Mouse (Mus musculus): Measurements from ENCODE around the gene Dpp6. TPM values are rescaled to one million over a fixed set of nuclear protein-coding genes. Genes with fewer than 3 reads are reported as not detected.

Dpp6 gene
- polyA plus RNA-seq (2012; rRNA removed), result 95.2 and 98.4 TPM in 2 replicates

DNA sequence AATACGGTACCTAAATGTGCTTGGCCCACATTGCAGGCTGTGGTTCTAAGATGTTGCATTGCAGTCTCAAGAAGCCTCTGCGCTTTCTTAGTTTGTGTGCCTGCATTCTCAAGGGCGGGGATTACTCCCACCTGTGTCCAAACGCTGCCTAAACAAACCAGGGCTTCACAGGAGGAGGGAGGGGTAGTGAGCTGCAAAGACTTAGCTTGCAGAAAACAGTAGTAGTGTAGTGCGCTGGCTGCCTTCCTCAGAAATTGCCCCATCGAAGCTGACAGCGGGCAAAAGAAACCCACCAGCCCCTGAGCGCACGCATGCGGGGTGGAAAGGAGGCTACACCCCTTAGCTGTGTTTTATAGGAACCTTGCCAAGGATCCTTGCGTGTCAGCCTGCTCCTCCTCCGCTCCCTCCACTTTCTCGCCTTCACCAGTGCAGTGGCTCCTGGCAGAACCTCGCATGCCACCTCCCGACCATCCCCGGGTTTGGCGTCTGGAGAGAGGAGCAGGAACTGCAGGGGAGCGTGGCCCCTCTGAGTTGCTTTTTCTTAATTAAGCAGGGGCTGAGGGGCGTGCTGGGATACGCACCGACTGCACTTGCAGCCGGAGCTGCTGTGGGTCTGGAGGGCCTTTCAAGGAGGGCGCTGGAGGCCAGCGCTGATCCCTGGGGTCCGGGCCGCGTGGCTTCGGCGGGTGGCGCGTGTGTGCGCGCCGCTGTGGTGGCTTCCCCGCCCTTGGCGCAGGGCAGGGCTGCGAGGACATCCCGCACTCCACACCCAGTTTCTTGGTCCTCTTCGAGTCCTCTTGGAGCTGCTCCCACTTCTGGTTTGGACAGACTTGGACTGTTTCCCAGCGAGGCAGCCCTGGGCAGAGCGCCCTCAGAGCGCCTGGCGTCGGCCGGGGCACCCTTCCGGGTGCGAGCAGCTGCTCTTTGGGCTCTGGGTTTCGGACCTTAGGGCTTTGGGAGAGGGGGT, at the start of gene Dpp6:
Dpp6 (plus strand) TSS at position 229 of the 967 bp plus-strand sequence.
- Histone ChIP-seq H3K27ac (ENCODE audit: insufficient read depth, low read length) (no peak within 1 kb of the TSS), H3K4me3 (ENCODE audit: insufficient read depth, low read length) (peak within 1 kb of the TSS; percentile 38)
- TF ChIP-seq CTCF (IDR thresholded peaks at IDR 0.05; ENCODE audit: extremely low read depth, insufficient read depth, low read length) (0 out of 2 replicates have a peak, but pooled peaks have one; percentile 8), POLR2A (IDR thresholded peaks at IDR 0.05; ENCODE audit: extremely low read depth, insufficient read depth, low read length) (no peak)

DNA sequence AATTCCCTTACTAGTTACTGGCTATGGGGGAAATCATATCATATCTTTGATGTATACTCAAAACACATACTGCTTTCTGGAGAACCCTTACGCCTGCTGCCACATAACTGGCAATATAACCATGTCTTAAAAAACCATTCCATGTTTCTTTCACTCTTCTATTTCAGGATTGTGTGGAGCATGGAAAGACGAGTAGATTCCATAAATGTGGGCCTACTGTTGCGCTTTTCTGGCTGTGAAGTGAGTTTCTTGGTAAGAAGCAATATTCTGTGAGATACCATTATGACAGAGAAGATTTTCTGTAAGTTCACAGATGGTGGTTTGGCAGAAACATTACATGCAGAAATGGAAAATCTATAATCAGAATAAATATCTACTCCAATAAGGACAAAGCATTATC, 33.0 kb upstream of the Dpp6 start:
- TF ChIP-seq POLR2A (IDR thresholded peaks at IDR 0.05; ENCODE audit: extremely low read depth, insufficient read depth, low read length), result no peak
- Histone ChIP-seq H3K4me3 (ENCODE audit: insufficient read depth, low read length) (no peak overlapping the region), H3K4me1 (ENCODE audit: control insufficient read depth, insufficient read depth, low read length) (no peaks in the 10 kb centered on the region), H3K27ac (ENCODE audit: insufficient read depth, low read length) (no peak overlapping the region)

More for the DNA sequence above, at the start of gene Dpp6:
- H3K4me1 ChIP-seq (ENCODE audit: control insufficient read depth, insufficient read depth, low read length), result no peaks in the 10 kb centered on the region

DNA sequence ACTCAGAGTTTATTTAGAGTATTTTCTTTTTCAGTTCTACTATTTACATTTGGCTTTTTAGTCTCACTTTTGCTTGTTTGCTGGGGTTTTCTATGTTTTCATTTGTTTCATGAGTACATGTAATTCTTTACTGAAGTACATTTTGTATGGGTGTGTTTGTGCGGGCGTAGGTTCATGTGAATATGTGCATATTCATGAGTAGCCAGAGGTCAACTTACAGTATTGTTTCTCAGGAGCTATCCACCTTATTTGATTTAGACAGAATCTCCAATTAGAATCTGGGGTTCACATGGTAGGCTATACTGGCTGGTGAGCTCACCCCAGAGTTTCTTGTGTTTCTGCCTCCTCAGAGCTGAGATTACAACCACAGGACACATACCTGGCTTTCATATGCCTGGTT, 21.5 kb upstream of the Dpp6 start:
- H3K4me3 ChIP-seq (ENCODE audit: insufficient read depth, low read length), result no peak overlapping the region
- H3K4me1 ChIP-seq (ENCODE audit: control insufficient read depth, insufficient read depth, low read length), result no peaks in the 10 kb centered on the region
- H3K27ac ChIP-seq (ENCODE audit: insufficient read depth, low read length), result no peak overlapping the region
- TF ChIP-seq CTCF (IDR thresholded peaks at IDR 0.05; ENCODE audit: extremely low read depth, insufficient read depth, low read length), result no peak

DNA sequence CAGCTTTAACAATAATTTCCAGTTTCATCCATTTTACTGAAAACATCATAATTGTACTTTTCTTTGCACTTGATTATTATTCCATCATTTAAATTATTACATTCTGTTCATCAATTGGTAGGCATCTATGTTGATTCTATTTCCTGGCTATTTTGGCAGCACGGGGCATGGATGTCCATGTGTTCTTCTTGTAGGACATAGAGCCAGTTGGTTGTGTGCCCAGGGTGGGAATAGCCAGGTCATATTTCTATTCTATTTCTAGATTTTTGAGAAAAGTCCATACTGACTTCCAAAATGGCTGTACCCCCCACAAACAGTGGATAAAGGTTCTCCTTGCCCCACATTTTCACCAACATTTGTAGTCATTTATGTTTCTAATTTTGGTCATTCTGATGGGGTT, 19.0 kb downstream of the Dpp6 start:
- no peak overlapping the region for H3K4me3 ChIP-seq (ENCODE audit: insufficient read depth, low read length)
- H3K4me1 ChIP-seq (ENCODE audit: control insufficient read depth, insufficient read depth, low read length), result no peaks in the 10 kb centered on the region
- TF ChIP-seq CTCF (IDR thresholded peaks at IDR 0.05; ENCODE audit: extremely low read depth, insufficient read depth, low read length) (no peak), POLR2A (IDR thresholded peaks at IDR 0.05; ENCODE audit: extremely low read depth, insufficient read depth, low read length) (no peak)
- no peak overlapping the region for H3K27ac ChIP-seq (ENCODE audit: insufficient read depth, low read length)

DNA sequence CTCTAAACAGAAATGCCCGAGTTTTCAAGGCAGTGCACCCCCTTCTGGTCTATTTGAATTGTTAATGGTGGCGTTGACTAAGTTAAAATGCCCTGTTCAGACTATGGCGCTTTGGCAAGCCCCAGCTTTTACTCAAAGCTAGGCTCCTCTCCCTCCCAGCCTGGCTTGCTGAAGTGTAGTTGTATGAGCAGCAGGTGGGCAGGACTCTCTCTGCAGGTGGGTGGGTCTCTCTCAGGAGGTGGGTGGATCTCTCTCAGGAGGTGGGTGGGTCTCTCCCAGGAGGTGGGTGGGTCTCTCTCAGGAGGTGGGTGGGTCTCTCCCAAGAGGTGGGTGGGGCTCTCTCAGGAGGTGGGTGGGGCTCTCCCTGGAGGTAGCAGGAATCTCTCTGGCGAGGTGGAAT, 24.1 kb downstream of the Dpp6 start:
- no peak overlapping the region for H3K4me3 ChIP-seq (ENCODE audit: insufficient read depth, low read length)
- no peak overlapping the region for H3K27ac ChIP-seq (ENCODE audit: insufficient read depth, low read length)
- no peaks in the 10 kb centered on the region for H3K4me1 ChIP-seq (ENCODE audit: control insufficient read depth, insufficient read depth, low read length)
- TF ChIP-seq CTCF (IDR thresholded peaks at IDR 0.05; ENCODE audit: extremely low read depth, insufficient read depth, low read length), result no peak
- TF ChIP-seq POLR2A (IDR thresholded peaks at IDR 0.05; ENCODE audit: extremely low read depth, insufficient read depth, low read length), result no peak

DNA sequence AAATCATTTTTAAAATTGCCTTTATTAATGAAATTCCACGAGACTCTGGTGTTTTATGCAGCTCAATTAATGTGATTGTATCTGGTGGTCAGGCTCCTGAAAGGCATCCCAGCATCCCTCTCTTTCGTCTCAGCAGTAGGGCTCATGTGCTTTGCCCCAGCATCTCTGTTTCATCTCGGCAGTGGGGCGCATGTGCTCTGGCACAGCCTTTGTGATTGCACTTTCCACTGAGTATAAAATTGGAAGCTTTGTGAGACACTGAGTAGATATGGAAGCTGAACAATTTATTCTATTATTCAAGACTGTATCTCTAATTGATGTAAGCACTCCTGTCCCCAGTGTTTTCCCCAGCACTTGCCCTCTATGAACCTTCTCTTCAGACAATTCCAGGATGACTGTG, 37.7 kb downstream of the Dpp6 start:
- Histone ChIP-seq H3K4me1 (ENCODE audit: control insufficient read depth, insufficient read depth, low read length) (no peaks in the 10 kb centered on the region), H3K4me3 (ENCODE audit: insufficient read depth, low read length) (no peak overlapping the region), H3K27ac (ENCODE audit: insufficient read depth, low read length) (no peak overlapping the region)
- TF ChIP-seq POLR2A (IDR thresholded peaks at IDR 0.05; ENCODE audit: extremely low read depth, insufficient read depth, low read length) (no peak), CTCF (IDR thresholded peaks at IDR 0.05; ENCODE audit: extremely low read depth, insufficient read depth, low read length) (no peak)

DNA sequence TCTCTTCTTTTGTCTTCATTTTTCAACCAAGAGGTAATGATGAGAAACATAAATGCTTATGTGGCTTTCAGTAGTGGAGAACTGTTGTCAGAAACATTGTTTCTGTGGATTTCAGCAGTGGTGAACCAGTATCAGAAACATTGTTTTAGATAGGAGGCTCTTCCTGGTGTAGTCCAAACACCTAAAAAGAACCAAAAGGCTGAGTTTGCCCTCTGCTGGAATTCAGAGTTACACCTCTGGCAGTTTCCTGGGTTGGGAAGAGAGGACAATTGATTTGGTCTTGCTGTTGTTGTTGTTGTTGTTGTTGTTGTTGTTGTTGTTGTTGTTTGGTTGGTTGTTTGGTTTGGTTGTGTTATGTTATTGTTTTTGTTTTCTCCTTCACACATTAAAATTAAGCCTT, 58.4 kb downstream of the Dpp6 start:
- Histone ChIP-seq H3K4me1 (ENCODE audit: control insufficient read depth, insufficient read depth, low read length) (no peaks in the 10 kb centered on the region), H3K27ac (ENCODE audit: insufficient read depth, low read length) (no peak overlapping the region), H3K4me3 (ENCODE audit: insufficient read depth, low read length) (no peak overlapping the region)
- TF ChIP-seq POLR2A (IDR thresholded peaks at IDR 0.05; ENCODE audit: extremely low read depth, insufficient read depth, low read length) (no peak), CTCF (IDR thresholded peaks at IDR 0.05; ENCODE audit: extremely low read depth, insufficient read depth, low read length) (peak; percentile 22; the same call in 1 of the 2 replicates)

DNA sequence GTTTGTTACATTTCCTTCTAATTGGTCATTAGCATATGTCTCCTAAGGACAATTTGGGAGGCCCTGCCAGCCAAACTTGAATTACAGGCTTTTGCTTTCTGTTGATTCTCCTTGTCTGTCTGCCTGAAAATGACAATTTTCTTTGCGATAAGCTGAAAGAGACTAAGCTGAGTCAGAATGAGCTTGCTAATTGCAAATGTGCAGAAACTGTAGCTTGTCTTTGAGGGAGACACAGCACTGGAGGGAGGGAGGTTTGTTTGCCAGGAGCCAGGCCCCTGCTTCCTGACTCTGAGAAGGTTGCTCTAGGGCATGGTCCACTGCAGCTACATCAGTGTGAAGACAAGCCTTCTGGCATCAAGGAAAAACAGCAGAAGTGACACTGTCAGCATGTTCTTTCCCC, 70.5 kb downstream of the Dpp6 start:
- H3K4me1 ChIP-seq (ENCODE audit: control insufficient read depth, insufficient read depth, low read length), result no peaks in the 10 kb centered on the region
- H3K4me3 ChIP-seq (ENCODE audit: insufficient read depth, low read length), result no peak overlapping the region
- TF ChIP-seq CTCF (IDR thresholded peaks at IDR 0.05; ENCODE audit: extremely low read depth, insufficient read depth, low read length), result no peak
- no peak for TF ChIP-seq POLR2A (IDR thresholded peaks at IDR 0.05; ENCODE audit: extremely low read depth, insufficient read depth, low read length)
- no peak overlapping the region for H3K27ac ChIP-seq (ENCODE audit: insufficient read depth, low read length)

DNA sequence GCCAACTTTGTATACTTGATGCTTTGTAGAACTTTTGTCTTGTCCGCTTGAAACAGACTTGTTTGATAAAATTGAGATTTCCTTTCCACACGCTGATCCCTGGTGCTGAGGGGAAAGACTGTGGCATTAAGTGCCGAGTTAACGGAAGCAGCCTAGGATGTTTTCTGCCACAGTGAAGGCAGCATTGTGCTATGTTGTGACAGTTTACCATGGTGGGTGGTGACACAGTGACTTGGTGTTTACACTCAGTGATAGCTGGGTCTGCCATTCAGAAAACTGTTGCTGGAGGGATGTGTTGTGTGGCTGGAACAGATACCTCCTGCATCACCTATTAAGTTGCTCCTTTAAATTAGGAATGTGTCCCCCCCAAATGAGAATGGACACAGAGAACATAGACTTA, 71.1 kb downstream of the Dpp6 start:
- no peak overlapping the region for H3K27ac ChIP-seq (ENCODE audit: insufficient read depth, low read length)
- no peaks in the 10 kb centered on the region for H3K4me1 ChIP-seq (ENCODE audit: control insufficient read depth, insufficient read depth, low read length)
- H3K4me3 ChIP-seq (ENCODE audit: insufficient read depth, low read length), result no peak overlapping the region
- TF ChIP-seq CTCF (IDR thresholded peaks at IDR 0.05; ENCODE audit: extremely low read depth, insufficient read depth, low read length) (no peak), POLR2A (IDR thresholded peaks at IDR 0.05; ENCODE audit: extremely low read depth, insufficient read depth, low read length) (no peak)

DNA sequence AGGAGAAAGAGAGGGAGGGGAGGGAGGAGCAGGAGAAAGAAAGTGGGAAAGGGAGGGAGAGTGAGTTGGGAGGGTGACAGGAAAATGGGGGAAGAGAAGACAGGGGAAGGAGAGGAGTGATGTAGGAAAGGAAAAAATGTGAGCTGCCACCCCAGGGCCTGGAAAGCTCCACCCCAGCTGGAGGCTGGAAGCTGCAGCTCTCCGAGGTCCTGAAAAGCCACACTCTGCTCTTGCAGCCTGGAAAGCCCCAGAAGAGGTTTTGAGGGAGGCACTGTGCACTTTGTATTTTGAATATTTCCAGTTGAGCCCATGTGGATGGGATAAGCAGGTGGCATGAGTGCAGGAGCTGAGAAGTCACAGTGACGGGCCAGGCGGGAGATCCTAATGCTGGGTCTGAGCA, 77.3 kb downstream of the Dpp6 start:
- H3K27ac ChIP-seq (ENCODE audit: insufficient read depth, low read length), result no peak overlapping the region
- no peaks in the 10 kb centered on the region for H3K4me1 ChIP-seq (ENCODE audit: control insufficient read depth, insufficient read depth, low read length)
- no peak for TF ChIP-seq CTCF (IDR thresholded peaks at IDR 0.05; ENCODE audit: extremely low read depth, insufficient read depth, low read length)
- TF ChIP-seq POLR2A (IDR thresholded peaks at IDR 0.05; ENCODE audit: extremely low read depth, insufficient read depth, low read length), result no peak
- H3K4me3 ChIP-seq (ENCODE audit: insufficient read depth, low read length), result no peak overlapping the region

All from cortical plate, adult 2 months (tissue).